Mouse (Mus musculus): Measurements from ENCODE around the gene Relch. TPM values are rescaled to one million over a fixed set of nuclear protein-coding genes. Genes with fewer than 3 reads are reported as not detected.

The Relch gene
- total RNA-seq, 1 experiment = 40.1 TPM

DNA sequence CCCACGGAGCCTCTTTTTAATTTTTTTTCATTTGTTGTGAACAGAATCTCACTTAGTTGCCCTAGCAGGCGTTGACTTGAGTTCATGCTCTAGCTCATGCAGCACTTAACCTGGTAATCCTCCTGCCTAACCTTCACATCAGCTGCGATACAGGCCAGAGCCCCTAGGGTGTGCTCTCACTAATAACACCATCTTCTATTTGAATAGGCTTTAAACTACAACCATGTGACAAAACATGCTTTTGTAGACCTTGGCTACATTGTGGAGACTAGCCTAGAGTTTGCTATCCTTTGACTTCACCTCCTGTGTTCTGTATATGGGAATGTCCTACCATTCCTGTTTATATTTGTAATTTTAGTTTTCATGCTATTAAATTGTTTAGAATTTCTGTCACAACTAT lies 71.7 kb downstream of the Relch start:
- TF ChIP-seq MAFK (IDR thresholded peaks at IDR 0.05; ENCODE audit: insufficient read depth, low read depth, low read length) = no peak
- no peak for TF ChIP-seq ZNF384 (IDR thresholded peaks at IDR 0.05; ENCODE audit: low read depth, low read length)
- TF ChIP-seq HCFC1 (IDR thresholded peaks at IDR 0.05; ENCODE audit: borderline replicate concordance, insufficient read depth, low read length) = no peak
- no peak for TF ChIP-seq ZC3H11A (IDR thresholded peaks at IDR 0.05; ENCODE audit: borderline replicate concordance, low read depth, low read length)
- no peak for TF ChIP-seq CHD2 (IDR thresholded peaks at IDR 0.05; ENCODE audit: low read depth, low read length)
- Histone ChIP-seq H3K4me3 (ENCODE audit: insufficient read depth in 1 of 2, low read depth in 1 of 2, low read length in 2 of 2, poor library complexity in 1 of 2, severe bottlenecking in 1 of 2) (no peak overlapping the region), H3K4me1 (ENCODE audit: control insufficient read depth in 2 of 2, insufficient read depth in 2 of 2, low read length in 2 of 2, poor library complexity in 1 of 2) (no peaks in the 10 kb centered on the region), H3K9me3 (ENCODE audit: control insufficient read depth, insufficient read depth, low read depth, low read length) (no peaks in the 10 kb centered on the region), H3K27ac (ENCODE audit: insufficient read depth, low read depth, low read length, poor library complexity, severe bottlenecking) (no peak overlapping the region), H3K36me3 (ENCODE audit: control insufficient read depth, insufficient read depth, low read length, poor library complexity, severe bottlenecking) (no peaks in the 10 kb centered on the region), H3K9ac (ENCODE audit: insufficient read depth, low read depth, low read length, poor library complexity, severe bottlenecking) (no peak overlapping the region)
- in situ Hi-C loops (cut with MboI; ENCODE audit: low sequenced_read_pairs in 2 of 2, unreplicated experiment in 2 of 2) = no loop called here
- peak; percentile 22 for DNase-seq (ENCODE audit: low read depth, low spot score)

GRCm38 (mm10) chr1:105738334-105738733 lies 74.7 kb downstream of the Relch start:
- Histone ChIP-seq H3K4me1 (ENCODE audit: control insufficient read depth in 2 of 2, insufficient read depth in 2 of 2, low read length in 2 of 2, poor library complexity in 1 of 2) (no peaks in the 10 kb centered on the region), H3K36me3 (ENCODE audit: control insufficient read depth, insufficient read depth, low read length, poor library complexity, severe bottlenecking) (peaks cover 4% of the 10 kb centered on the region)

DNA sequence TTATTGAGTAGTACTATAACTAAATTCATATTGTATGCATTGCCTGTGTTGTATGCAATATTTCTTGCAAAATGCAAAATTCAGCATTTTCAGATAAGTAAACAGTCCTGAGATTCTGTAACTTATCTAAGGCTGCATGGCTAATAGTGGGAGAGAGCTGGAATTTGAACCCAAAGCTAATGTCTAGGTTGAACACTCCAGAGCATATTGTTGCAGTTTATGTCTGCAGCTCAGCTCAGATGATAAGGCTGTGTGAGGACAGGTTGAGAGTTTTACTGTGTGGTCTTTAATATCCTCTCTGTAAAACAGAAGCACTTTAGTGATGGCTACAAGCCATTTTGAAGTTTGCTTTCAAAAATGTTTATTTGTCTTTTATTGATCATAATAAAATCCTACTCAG lies 75.8 kb downstream of the Relch start:
- H3K4me1 ChIP-seq (ENCODE audit: control insufficient read depth in 2 of 2, insufficient read depth in 2 of 2, low read length in 2 of 2, poor library complexity in 1 of 2) = no peaks in the 10 kb centered on the region
- H3K4me3 ChIP-seq (ENCODE audit: insufficient read depth in 1 of 2, low read depth in 1 of 2, low read length in 2 of 2, poor library complexity in 1 of 2, severe bottlenecking in 1 of 2) = no peak overlapping the region
- no peak for TF ChIP-seq ZC3H11A (IDR thresholded peaks at IDR 0.05; ENCODE audit: borderline replicate concordance, low read depth, low read length)
- TF ChIP-seq ZNF384 (IDR thresholded peaks at IDR 0.05; ENCODE audit: low read depth, low read length) = no peak
- TF ChIP-seq MAFK (IDR thresholded peaks at IDR 0.05; ENCODE audit: insufficient read depth, low read depth, low read length) = no peak
- no peak for TF ChIP-seq CHD2 (IDR thresholded peaks at IDR 0.05; ENCODE audit: low read depth, low read length)
- TF ChIP-seq HCFC1 (IDR thresholded peaks at IDR 0.05; ENCODE audit: borderline replicate concordance, insufficient read depth, low read length) = no peak
- DNase-seq (ENCODE audit: low read depth, low spot score) = no peak
- H3K9me3 ChIP-seq (ENCODE audit: control insufficient read depth, insufficient read depth, low read depth, low read length) = no peaks in the 10 kb centered on the region
- in situ Hi-C loops (cut with MboI; ENCODE audit: low sequenced_read_pairs in 2 of 2, unreplicated experiment in 2 of 2) = no loop called here
- no peak overlapping the region for H3K27ac ChIP-seq (ENCODE audit: insufficient read depth, low read depth, low read length, poor library complexity, severe bottlenecking)
- H3K9ac ChIP-seq (ENCODE audit: insufficient read depth, low read depth, low read length, poor library complexity, severe bottlenecking) = no peak overlapping the region
- peaks cover 4% of the 10 kb centered on the region for H3K36me3 ChIP-seq (ENCODE audit: control insufficient read depth, insufficient read depth, low read length, poor library complexity, severe bottlenecking)

More at GRCm38 (mm10) chr1:105738334-105738733, 74.7 kb downstream of the Relch start:
- in situ Hi-C loops (cut with MboI; ENCODE audit: low sequenced_read_pairs in 2 of 2, unreplicated experiment in 2 of 2) = no loop called here
- H3K27ac ChIP-seq (ENCODE audit: insufficient read depth, low read depth, low read length, poor library complexity, severe bottlenecking) = no peak overlapping the region
- TF ChIP-seq ZC3H11A (IDR thresholded peaks at IDR 0.05; ENCODE audit: borderline replicate concordance, low read depth, low read length) = no peak
- no peak for TF ChIP-seq CHD2 (IDR thresholded peaks at IDR 0.05; ENCODE audit: low read depth, low read length)
- TF ChIP-seq HCFC1 (IDR thresholded peaks at IDR 0.05; ENCODE audit: borderline replicate concordance, insufficient read depth, low read length) = no peak
- TF ChIP-seq MAFK (IDR thresholded peaks at IDR 0.05; ENCODE audit: insufficient read depth, low read depth, low read length) = no peak
- no peak for TF ChIP-seq ZNF384 (IDR thresholded peaks at IDR 0.05; ENCODE audit: low read depth, low read length)
- no peak overlapping the region for H3K4me3 ChIP-seq (ENCODE audit: insufficient read depth in 1 of 2, low read depth in 1 of 2, low read length in 2 of 2, poor library complexity in 1 of 2, severe bottlenecking in 1 of 2)
- no peak for DNase-seq (ENCODE audit: low read depth, low spot score)
- H3K9ac ChIP-seq (ENCODE audit: insufficient read depth, low read depth, low read length, poor library complexity, severe bottlenecking) = no peak overlapping the region
- no peaks in the 10 kb centered on the region for H3K9me3 ChIP-seq (ENCODE audit: control insufficient read depth, insufficient read depth, low read depth, low read length)

- peaks cover 4% of the 10 kb centered on the region for H3K36me3 ChIP-seq (ENCODE audit: control insufficient read depth, insufficient read depth, low read length, poor library complexity, severe bottlenecking)
- in situ Hi-C loops (cut with MboI; ENCODE audit: low sequenced_read_pairs in 2 of 2, unreplicated experiment in 2 of 2) = no loop called here
- TF ChIP-seq ZC3H11A (IDR thresholded peaks at IDR 0.05; ENCODE audit: borderline replicate concordance, low read depth, low read length) (no peak), MAFK (IDR thresholded peaks at IDR 0.05; ENCODE audit: insufficient read depth, low read depth, low read length) (no peak), ZNF384 (IDR thresholded peaks at IDR 0.05; ENCODE audit: low read depth, low read length) (no peak), CHD2 (IDR thresholded peaks at IDR 0.05; ENCODE audit: low read depth, low read length) (no peak), HCFC1 (IDR thresholded peaks at IDR 0.05; ENCODE audit: borderline replicate concordance, insufficient read depth, low read length) (no peak)
- H3K9me3 ChIP-seq (ENCODE audit: control insufficient read depth, insufficient read depth, low read depth, low read length) = no peaks in the 10 kb centered on the region
- no peaks in the 10 kb centered on the region for H3K4me1 ChIP-seq (ENCODE audit: control insufficient read depth in 2 of 2, insufficient read depth in 2 of 2, low read length in 2 of 2, poor library complexity in 1 of 2)
- no peak for DNase-seq (ENCODE audit: low read depth, low spot score)
- H3K9ac ChIP-seq (ENCODE audit: insufficient read depth, low read depth, low read length, poor library complexity, severe bottlenecking) = no peak overlapping the region
- H3K27ac ChIP-seq (ENCODE audit: insufficient read depth, low read depth, low read length, poor library complexity, severe bottlenecking) = no peak overlapping the region
- H3K4me3 ChIP-seq (ENCODE audit: insufficient read depth in 1 of 2, low read depth in 1 of 2, low read length in 2 of 2, poor library complexity in 1 of 2, severe bottlenecking in 1 of 2) = no peak overlapping the region
Measured at GRCm38 (mm10) chr1:105742481-105742880, 78.8 kb downstream of the Relch start.

GRCm38 (mm10) chr1:105746444-105746843 lies 82.8 kb downstream of the Relch start:
- Histone ChIP-seq H3K4me3 (ENCODE audit: insufficient read depth in 1 of 2, low read depth in 1 of 2, low read length in 2 of 2, poor library complexity in 1 of 2, severe bottlenecking in 1 of 2) (no peak overlapping the region), H3K36me3 (ENCODE audit: control insufficient read depth, insufficient read depth, low read length, poor library complexity, severe bottlenecking) (peaks cover 3% of the 10 kb centered on the region), H3K4me1 (ENCODE audit: control insufficient read depth in 2 of 2, insufficient read depth in 2 of 2, low read length in 2 of 2, poor library complexity in 1 of 2) (no peaks in the 10 kb centered on the region), H3K9me3 (ENCODE audit: control insufficient read depth, insufficient read depth, low read depth, low read length) (no peaks in the 10 kb centered on the region), H3K9ac (ENCODE audit: insufficient read depth, low read depth, low read length, poor library complexity, severe bottlenecking) (no peak overlapping the region), H3K27ac (ENCODE audit: insufficient read depth, low read depth, low read length, poor library complexity, severe bottlenecking) (no peak overlapping the region)
- TF ChIP-seq MAFK (IDR thresholded peaks at IDR 0.05; ENCODE audit: insufficient read depth, low read depth, low read length) = no peak
- no peak for TF ChIP-seq ZNF384 (IDR thresholded peaks at IDR 0.05; ENCODE audit: low read depth, low read length)
- TF ChIP-seq ZC3H11A (IDR thresholded peaks at IDR 0.05; ENCODE audit: borderline replicate concordance, low read depth, low read length) = no peak
- TF ChIP-seq HCFC1 (IDR thresholded peaks at IDR 0.05; ENCODE audit: borderline replicate concordance, insufficient read depth, low read length) = no peak
- TF ChIP-seq CHD2 (IDR thresholded peaks at IDR 0.05; ENCODE audit: low read depth, low read length) = no peak
- in situ Hi-C loops (cut with MboI; ENCODE audit: low sequenced_read_pairs in 2 of 2, unreplicated experiment in 2 of 2) = no loop called here
- no peak for DNase-seq (ENCODE audit: low read depth, low spot score)

Data from ES-E14 (cell line).